Mouse (Mus musculus): Measurements from ENCODE around the gene Shank1.

GRCm38 (mm10) chr7:44306516-44307240, 3.4 kb upstream of the Shank1 start, which contains the start of gene Clec11a:
- no peak for TF ChIP-seq CTCF (IDR thresholded peaks at IDR 0.05; ENCODE audit: extremely low read depth, insufficient read length, insufficient replicate concordance, low read depth, low read length)
- no peak for TF ChIP-seq POLR2A (IDR thresholded peaks at IDR 0.05; ENCODE audit: low read depth, low read length)
